Mouse (Mus musculus): ENCODE results near the gene Trabd2b.

GRCm38 (mm10) chr4:114547658-114548448 is 141.3 kb downstream of the Trabd2b start:
- TF ChIP-seq CTCF (IDR thresholded peaks at IDR 0.05; ENCODE audit: extremely low read depth, insufficient read depth, low read length) (no peak), POLR2A (IDR thresholded peaks at IDR 0.05; ENCODE audit: extremely low read depth, insufficient read depth, low read length) (no peak)

Measured in cortical plate, adult 2 months (tissue).